In genomic region chr3:136830687-136831220, GRCm38 (mm10) we compare ENCODE assay signal across 16 mouse cellular contexts.
DNase-seq lines count a peak whose midpoint lies in the region; ATAC-seq and TF ChIP-seq lines count a peak whose summit lies in the region.
"Had no signal": no experiment of that assay in that cellular context is flagged by ENCODE, and none has a peak within 500 bp of the region (broad histone marks: within the 10 kb centered on the region; RNA-seq: fewer than 3 reads in every experiment).

No protein-coding gene starts in this region.

- ATAC-seq in embryonic facial prominence, embryonic 14.5 days (ENCODE audit: low read depth), result no peak
- no peak for ATAC-seq in megakaryocyte-erythroid progenitor cell, adult 5-6 weeks (replicated peaks; ENCODE audit: low FRiP score, low TSS enrichment, poor library complexity, severe bottlenecking)
- ATAC-seq: CD4-positive, CD25-positive, alpha-beta regulatory T cell, adult 4 months; intestine, embryonic 15.5 days; liver, postnatal 0 days had no signal

- no peaks in the 10 kb centered on the region for H3K27me3 ChIP-seq in embryonic facial prominence, embryonic 14.5 days (replicated peaks; ENCODE audit: control insufficient read depth, insufficient read depth, low read length)
- no peaks in the 10 kb centered on the region for H3K27me3 ChIP-seq in embryonic facial prominence, embryonic 10.5 days (replicated peaks; ENCODE audit: low read depth, poor library complexity, severe bottlenecking)
- H3K27me3 ChIP-seq: embryonic facial prominence, embryonic 15.5 days; forebrain, embryonic 12.5 days; heart, embryonic 13.5 days; intestine, embryonic 15.5 days; kidney, embryonic 15.5 days; limb, embryonic 15.5 days; neural tube, embryonic 12.5 days had no signal

- H3K27ac ChIP-seq in embryonic facial prominence, embryonic 14.5 days (replicated peaks; ENCODE audit: low read depth, low read length), result no peak overlapping the region
- H3K27ac ChIP-seq in embryonic facial prominence, embryonic 10.5 days (replicated peaks), result no peak overlapping the region
- H3K27ac ChIP-seq in left cerebral cortex, adult 2 months, result peak overlapping the region; percentile 54; the same call in 1 of the 2 replicates
- H3K27ac ChIP-seq: embryonic facial prominence, embryonic 15.5 days; forebrain, embryonic 12.5 days; heart, embryonic 13.5 days; intestine, embryonic 15.5 days; kidney, embryonic 15.5 days; limb, embryonic 15.5 days; neural tube, embryonic 12.5 days had no signal

- H3K9me3 ChIP-seq in embryonic facial prominence, embryonic 14.5 days (ENCODE audit: control insufficient read depth, low read length), result no peaks in the 10 kb centered on the region
- no peaks in the 10 kb centered on the region for H3K9me3 ChIP-seq in embryonic facial prominence, embryonic 10.5 days
- H3K9me3 ChIP-seq: embryonic facial prominence, embryonic 15.5 days; forebrain, embryonic 12.5 days; heart, embryonic 13.5 days; intestine, embryonic 15.5 days; kidney, embryonic 15.5 days; limb, embryonic 15.5 days; neural tube, embryonic 12.5 days had no signal

- H3K36me3 ChIP-seq in embryonic facial prominence, embryonic 14.5 days (ENCODE audit: control insufficient read depth, insufficient read depth, low read length), result no peaks in the 10 kb centered on the region
- H3K36me3 ChIP-seq in embryonic facial prominence, embryonic 10.5 days (replicated peaks), result no peaks in the 10 kb centered on the region
- H3K36me3 ChIP-seq: embryonic facial prominence, embryonic 15.5 days; forebrain, embryonic 12.5 days; heart, embryonic 13.5 days; intestine, embryonic 15.5 days; kidney, embryonic 15.5 days; limb, embryonic 15.5 days; neural tube, embryonic 12.5 days had no signal

- no peak overlapping the region for H3K4me2 ChIP-seq in embryonic facial prominence, embryonic 14.5 days (ENCODE audit: low read depth, low read length)
- H3K4me2 ChIP-seq: embryonic facial prominence, embryonic 15.5 days; forebrain, embryonic 12.5 days; heart, embryonic 13.5 days; intestine, embryonic 15.5 days; kidney, embryonic 15.5 days; limb, embryonic 15.5 days; neural tube, embryonic 12.5 days had no signal

- intact Hi-C loops in left cerebral cortex, adult 2 months (cut with DNase I), result loop anchor here (5.0 kb wide), 1 partner anchor 158 kb away; the partner anchor contains the start of gene Ppp3ca
- intact Hi-C loops in left cerebral cortex, postnatal 14 days (cut with DNase I), result loop anchor here (5.0 kb wide), 1 partner anchor 158 kb away; the partner anchor contains the start of gene Ppp3ca

- H3K9ac ChIP-seq in embryonic facial prominence, embryonic 14.5 days (ENCODE audit: low read depth, low read length), result no peak overlapping the region
- H3K9ac ChIP-seq: embryonic facial prominence, embryonic 15.5 days; forebrain, embryonic 12.5 days; heart, embryonic 13.5 days; intestine, embryonic 15.5 days; kidney, embryonic 15.5 days; limb, embryonic 15.5 days; liver, postnatal 0 days; neural tube, embryonic 12.5 days had no signal

- H3K4me3 ChIP-seq in embryonic facial prominence, embryonic 14.5 days (ENCODE audit: low read depth, low read length), result no peak overlapping the region
- no peak overlapping the region for H3K4me3 ChIP-seq in embryonic facial prominence, embryonic 10.5 days
- H3K4me3 ChIP-seq in left cerebral cortex, adult 2 months, result no peak overlapping the region
- H3K4me3 ChIP-seq: embryonic facial prominence, embryonic 15.5 days; forebrain, embryonic 12.5 days; heart, embryonic 13.5 days; intestine, embryonic 15.5 days; kidney, embryonic 15.5 days; limb, embryonic 15.5 days; neural tube, embryonic 12.5 days had no signal

- TF ChIP-seq CTCF in left cerebral cortex, adult 2 months (IDR thresholded peaks at IDR 0.05), result no peak

- WGBS in embryonic facial prominence, embryonic 14.5 days, result 72% methylated on average over 12 of the region's 12 CpGs
- 85% methylated on average over 12 of the region's 12 CpGs for WGBS in embryonic facial prominence, embryonic 10.5 days

- peaks cover 39% of the 10 kb centered on the region for H3K4me1 ChIP-seq in embryonic facial prominence, embryonic 14.5 days (ENCODE audit: control insufficient read depth, insufficient read depth, low read length)
- peaks cover 48% of the 10 kb centered on the region for H3K4me1 ChIP-seq in embryonic facial prominence, embryonic 10.5 days

- DNase-seq in embryonic facial prominence, embryonic 14.5 days (ENCODE audit: low spot score), result peak; percentile 36
- no peak for DNase-seq in embryonic facial prominence, embryonic 10.5 days (ENCODE audit: low spot score)
- DNase-seq in left cerebral cortex, adult 2 months (ENCODE audit: extremely low spot score in 1 of 2, low spot score in 2 of 2), result no peak
- DNase-seq in left cerebral cortex, postnatal 14 days (ENCODE audit: low spot score in 2 of 2), result no peak
- DNase-seq in cerebellum, postnatal 14 days, result peak; percentile 47 to 67
- DNase-seq in gastrocnemius, postnatal 25 days, result peak; percentile 24
- DNase-seq: liver, postnatal 0 days had no signal

Comparison
In these comparisons a context has a peak if more than half of its experiments do, and no peak if none do; other contexts are left out.
1. DNase-seq: peak in embryonic facial prominence, embryonic 14.5 days (single experiment), cerebellum, postnatal 14 days (2 of 2) and gastrocnemius, postnatal 25 days (single experiment); none in embryonic facial prominence, embryonic 10.5 days (single experiment), left cerebral cortex, adult 2 months (0 of 2) and left cerebral cortex, postnatal 14 days (0 of 2).